Mouse (Mus musculus) retina, adult 2 months (tissue): Measurements from ENCODE around the gene 2200002D01Rik.

Experiments
- DNase-seq: peaks from one replicate; pipeline ENCODE4 v3.0.0-alpha.2; 2012; ENCODE audit warnings: low read depth, low spot score

The 2200002D01Rik gene

GRCm38 (mm10) chr7:29279261-29279660 is 31.0 kb upstream of the 2200002D01Rik start:
- no peak for DNase-seq

GRCm38 (mm10) chr7:29277510-29277909 is 29.2 kb upstream of the 2200002D01Rik start:
- DNase-seq = no peak

GRCm38 (mm10) chr7:29276715-29277114 is 28.4 kb upstream of the 2200002D01Rik start:
- no peak for DNase-seq

GRCm38 (mm10) chr7:29271687-29272465 is 23.6 kb upstream of the 2200002D01Rik start:
- DNase-seq = no peak

- DNase-seq = no peak
These were observed 22.2 kb upstream of the 2200002D01Rik start for GRCm38 (mm10) chr7:29270445-29270844.

DNA sequence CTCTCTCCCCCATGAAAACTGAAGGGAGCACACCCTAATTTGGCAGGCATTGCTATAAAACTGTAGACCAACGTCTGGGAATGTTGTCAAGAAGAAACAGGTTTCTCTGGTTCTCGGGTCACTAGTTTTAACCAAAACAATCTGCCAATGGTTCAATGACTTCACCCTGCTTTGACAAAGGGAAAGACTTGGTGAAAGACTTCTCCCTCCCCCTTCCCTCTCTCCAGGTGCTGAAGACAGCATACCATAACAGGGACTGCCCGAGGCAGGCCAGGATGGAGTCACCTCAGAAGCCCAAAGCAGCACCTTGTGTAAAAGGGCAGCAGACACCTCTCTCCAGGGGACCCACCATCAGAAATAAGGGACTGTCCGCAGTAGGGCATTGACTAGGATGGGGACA is 18.7 kb upstream of the 2200002D01Rik start:
- no peak for DNase-seq

GRCm38 (mm10) chr7:29265636-29266035 is 17.4 kb upstream of the 2200002D01Rik start:
- no peak for DNase-seq

GRCm38 (mm10) chr7:29263831-29264230 is 15.6 kb upstream of the 2200002D01Rik start:
- DNase-seq = no peak

GRCm38 (mm10) chr7:29262151-29262550 is 13.9 kb upstream of the 2200002D01Rik start:
- no peak for DNase-seq

DNA sequence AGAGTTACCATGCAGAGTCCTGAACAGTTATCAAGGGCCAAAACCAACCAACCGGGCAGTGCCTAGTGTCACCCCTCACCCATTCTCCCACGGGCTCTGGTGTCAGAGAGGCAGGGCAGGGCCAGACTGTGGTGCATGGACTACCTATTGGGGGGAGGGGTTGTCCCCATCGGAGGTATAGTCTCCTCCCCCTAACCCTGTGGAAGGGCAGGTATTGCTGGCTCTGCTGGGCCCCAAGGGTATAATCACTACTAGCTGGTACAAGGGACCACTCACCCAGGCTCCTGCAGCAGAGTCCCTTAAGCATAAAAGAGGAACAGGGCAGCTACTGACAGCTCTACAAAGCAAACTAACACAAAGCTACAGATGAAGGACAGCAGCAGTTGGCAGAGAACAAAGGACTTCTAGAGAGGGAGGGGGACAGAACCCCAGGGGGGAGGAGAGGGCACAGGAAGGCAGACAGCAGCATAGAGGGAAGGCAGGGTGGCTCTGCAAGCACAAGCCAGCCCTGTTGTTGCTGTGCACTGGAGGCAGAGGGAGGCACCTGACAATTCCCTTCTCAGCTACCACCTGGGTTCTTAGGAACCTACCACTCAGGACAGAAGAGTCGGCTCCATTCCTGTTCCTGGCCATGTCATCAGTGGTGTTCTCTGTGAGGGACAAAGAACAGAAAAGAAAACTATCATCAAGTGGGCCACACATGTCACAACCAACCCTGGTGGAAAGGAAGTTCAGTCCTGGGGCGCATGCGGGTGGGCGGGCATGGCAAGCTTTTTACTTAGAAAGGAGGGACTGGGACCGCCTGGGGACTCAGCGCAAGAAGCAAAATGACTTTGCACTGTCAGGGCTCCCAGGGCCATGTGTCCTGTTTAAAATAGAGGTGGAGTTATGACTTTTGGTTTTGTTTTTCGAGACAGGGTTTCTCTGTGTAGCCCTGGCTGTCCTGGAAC is 11.8 kb upstream of the 2200002D01Rik start:
- DNase-seq = no peak

- no peak for DNase-seq
These were observed 9.1 kb upstream of the 2200002D01Rik start for GRCm38 (mm10) chr7:29257368-29257767.

GRCm38 (mm10) chr7:29255875-29256274 is 7.6 kb upstream of the 2200002D01Rik start:
- DNase-seq = no peak

DNA sequence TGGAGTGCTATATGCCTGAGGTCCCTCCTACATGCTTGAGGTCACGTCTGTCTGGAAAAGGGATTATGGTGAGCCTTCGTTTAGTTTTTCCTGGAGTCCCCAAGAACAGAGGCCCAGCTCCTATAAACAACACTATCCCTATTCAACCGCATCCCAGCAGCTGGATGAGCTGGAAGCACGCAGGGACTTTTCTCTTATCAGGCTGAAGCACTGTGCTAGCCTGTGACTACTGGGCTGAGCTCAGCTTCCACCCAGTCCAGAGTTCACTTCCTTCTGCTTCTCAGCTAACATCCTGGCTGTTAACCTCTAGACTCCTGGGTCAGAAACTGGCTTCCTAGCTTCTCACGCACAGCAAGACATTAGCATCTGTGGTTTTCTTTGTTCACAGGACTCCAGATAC is 5.6 kb upstream of the 2200002D01Rik start:
- no peak for DNase-seq

DNA sequence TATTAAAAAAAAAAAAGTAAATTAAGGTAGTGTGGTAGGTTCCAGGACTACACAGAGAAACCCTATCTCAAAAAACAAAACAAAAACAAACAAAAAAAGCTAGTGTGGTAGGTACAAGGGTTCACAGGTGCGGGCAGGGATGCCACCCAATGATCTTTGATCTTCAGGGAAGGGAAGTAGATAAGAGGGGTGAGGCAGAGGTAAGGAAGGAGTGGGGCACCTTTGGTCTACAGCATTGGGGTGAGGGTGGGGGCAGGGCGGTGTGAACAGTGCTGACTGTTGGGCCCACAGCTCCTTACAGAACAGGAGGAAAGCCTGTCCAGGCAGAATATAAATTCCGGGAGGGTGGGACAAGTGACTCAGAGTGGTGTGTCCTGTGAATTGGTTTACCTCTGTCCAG is 2.9 kb upstream of the 2200002D01Rik start:
- DNase-seq = no peak

GRCm38 (mm10) chr7:29247706-29248105 is 560 bp downstream of the 2200002D01Rik start:
- no peak for DNase-seq

DNA sequence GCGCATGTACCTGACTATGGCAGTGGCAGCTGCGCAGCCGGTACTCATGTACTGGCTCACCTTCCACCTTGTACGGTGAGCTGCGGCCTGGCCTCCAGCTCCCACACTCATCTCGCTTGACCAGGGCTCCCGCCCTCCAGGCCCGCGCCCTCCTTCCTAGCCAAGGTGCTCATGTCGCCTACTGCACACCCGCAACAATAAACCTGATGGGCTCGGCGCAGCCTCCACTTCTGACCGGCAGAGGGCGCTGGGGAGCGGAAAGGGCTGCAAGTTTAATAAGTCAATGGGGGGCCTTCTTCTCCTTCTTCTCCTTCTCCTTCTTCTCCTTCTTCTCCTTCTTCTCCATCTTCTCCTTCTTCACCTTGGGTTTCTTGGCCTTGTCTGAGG is 959 bp downstream of the 2200002D01Rik start:
- DNase-seq = peak; percentile 44

DNA sequence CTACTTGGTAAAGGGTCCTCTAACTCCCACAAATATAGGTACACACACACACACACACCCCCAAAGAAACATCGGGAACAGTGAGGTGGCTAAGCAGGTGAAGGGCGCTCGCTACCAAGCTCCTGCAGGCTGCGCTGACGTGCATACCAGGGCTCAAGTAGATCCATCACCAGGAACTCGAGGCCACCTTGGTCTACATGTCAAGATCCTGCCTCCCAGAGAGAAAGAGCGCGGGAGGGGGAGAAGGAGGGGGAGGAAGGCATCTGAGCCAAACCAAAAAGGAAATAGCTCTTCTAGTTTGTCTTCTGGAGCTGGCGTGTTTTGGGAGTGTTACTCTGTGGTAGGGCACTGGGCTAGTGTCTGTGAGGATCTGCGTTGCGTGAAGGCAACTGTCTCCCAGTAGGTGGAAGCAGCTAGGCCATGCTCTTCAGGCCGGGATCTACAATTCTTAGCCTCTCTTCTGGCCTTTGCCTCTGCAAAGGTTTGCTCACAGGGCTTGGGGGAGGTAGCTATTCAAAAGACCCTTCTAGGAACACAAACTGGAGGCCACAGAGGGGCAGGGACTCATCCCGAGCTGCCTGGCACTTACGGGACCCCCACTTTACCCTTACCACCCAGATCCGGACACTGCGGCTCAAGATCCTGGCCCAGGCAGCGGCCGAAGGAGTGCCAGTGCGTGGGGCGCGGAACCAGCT is 1.5 kb downstream of the 2200002D01Rik start:
- DNase-seq = no peak

GRCm38 (mm10) chr7:29246015-29246414 is 2.3 kb downstream of the 2200002D01Rik start:
- no peak for DNase-seq

DNA sequence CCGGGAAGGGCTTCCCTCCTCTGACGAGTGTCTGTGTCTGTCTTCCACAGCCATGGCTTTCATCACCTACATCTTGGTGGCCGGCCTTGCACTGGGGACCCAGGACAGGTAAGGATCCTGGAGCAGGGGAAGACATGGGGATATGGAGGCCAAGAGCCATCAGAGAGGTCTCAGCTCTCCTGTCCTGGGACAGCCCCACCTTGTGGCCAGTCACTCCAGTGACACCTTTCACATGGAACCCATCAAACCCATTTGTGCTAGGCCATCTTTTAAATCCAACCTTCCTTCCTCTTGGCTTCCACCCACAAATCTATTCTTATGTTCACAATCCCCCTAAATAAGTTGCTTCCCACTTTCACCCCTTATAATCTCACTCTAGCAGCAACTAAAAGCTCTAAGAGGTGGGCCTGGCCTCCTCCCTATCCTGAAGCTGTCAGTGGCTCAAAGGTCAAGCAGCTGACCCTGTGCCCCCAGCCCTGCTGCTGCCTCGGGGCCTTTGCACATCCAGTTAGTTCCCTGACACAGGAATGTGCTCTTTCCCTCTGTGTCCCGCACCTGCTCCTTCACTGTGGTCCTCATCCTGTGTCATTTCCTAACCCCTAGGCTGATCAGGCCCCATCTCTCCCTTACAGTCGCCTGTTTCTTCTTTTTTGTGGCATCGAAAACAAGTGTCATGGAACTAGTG is 3.4 kb downstream of the 2200002D01Rik start:
- DNase-seq = no peak

DNA sequence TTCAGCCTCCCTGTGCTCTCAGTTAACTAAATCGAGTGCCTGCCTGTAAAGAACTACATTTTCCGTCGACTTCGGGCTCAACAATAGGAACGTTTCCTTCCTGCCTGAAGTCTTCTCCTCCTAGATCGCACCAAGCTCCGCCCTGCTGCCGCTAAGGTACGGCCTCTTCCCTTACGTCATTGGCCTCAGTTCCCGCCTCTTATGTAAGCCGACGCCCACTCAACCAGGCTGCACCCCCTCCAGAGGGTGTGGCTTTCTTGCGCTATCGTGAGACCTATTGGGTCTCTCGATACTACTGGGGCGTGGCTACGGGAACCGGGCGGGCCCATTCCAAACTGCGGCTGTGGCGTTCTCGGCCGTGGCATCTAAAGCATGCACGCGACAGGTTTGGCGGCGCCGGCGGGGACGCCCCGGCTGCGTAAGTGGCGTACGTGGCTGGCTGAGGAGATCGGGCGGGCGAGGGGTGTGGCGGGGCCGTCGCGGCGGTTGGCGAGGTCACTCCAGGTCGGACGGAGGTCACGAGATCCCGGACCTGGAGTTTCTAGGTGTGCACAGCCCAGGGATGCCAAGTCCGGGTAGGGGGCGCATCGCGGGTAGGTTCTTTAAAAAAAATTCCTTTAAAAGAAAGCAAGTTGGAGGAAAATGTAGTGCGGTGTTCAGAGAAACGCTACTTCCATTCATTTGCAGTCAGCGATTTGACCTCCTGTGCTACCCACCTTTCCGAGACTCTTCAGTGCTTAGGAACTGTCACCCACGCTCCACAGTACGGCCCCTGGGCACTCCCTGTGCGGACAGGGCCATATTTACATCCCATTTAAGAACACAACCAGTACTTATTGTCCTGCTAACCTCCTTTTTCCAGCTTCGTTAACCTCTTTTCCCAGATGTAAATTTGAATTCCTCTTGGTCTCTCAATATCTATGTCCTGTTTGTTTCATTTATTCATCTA is 10.0 kb downstream of the 2200002D01Rik start, which contains the start of gene Yif1b:
Gene Yif1b (plus strand): TSS at position 311 of the 949 bp plus-strand sequence.
- DNase-seq = peak; percentile 97
